Mouse (Mus musculus) olfactory bulb, adult 2 months (tissue): ENCODE data around the gene Nkiras1.

Experiments
- CTCF ChIP-seq: fragments of 200-500 bp; IDR thresholded peaks from 2 replicates; pipeline ENCODE4 v1.5.1; 2012; ENCODE audit warnings: low read depth, mild to moderate bottlenecking, low read length, moderate library complexity; ENCODE audit not compliant: insufficient read depth
- POLR2A ChIP-seq: fragments of 200-500 bp; IDR thresholded peaks from 2 replicates; pipeline ENCODE4 v1.6.1; 2012; ENCODE audit warnings: mild to moderate bottlenecking, low read depth, low read length, moderate library complexity; ENCODE audit not compliant: insufficient read depth

GRCm38 (mm10) chr14:18270529-18271441 is at the start of gene Nkiras1, which contains the start of gene Rpl15:
- no peak for TF ChIP-seq CTCF
- TF ChIP-seq POLR2A = peak; percentile 85
